Mouse (Mus musculus) heart, postnatal 25 days (tissue): ENCODE data around the gene Prdm12. TPM values are rescaled to one million over a fixed set of nuclear protein-coding genes. Genes with fewer than 3 reads are reported as not detected.
"Not testable (repeated sequence)": the region's sequence is repeated elsewhere in the genome, so short reads cannot be mapped to it uniquely, and the experiment has no call there.

Experiments used
- DNase-seq: peaks from one replicate; pipeline ENCODE4 v3.0.0; 2022; ENCODE audit warnings: low spot score
- intact Hi-C: fragments of 180-260 bp; cut with DNase I; formaldehyde crosslinking; loops from one replicate; pipeline ENCODE4 v1.15.1; 2025
- total RNA-seq, 2 experiments: library from RNA; stranded (reverse); gene quantifications; 2 replicates each; pipeline ENCODE4 v1.2.3; 2021

Prdm12 gene
- total RNA-seq, 2 experiments from 2014 or later = not detected

DNA sequence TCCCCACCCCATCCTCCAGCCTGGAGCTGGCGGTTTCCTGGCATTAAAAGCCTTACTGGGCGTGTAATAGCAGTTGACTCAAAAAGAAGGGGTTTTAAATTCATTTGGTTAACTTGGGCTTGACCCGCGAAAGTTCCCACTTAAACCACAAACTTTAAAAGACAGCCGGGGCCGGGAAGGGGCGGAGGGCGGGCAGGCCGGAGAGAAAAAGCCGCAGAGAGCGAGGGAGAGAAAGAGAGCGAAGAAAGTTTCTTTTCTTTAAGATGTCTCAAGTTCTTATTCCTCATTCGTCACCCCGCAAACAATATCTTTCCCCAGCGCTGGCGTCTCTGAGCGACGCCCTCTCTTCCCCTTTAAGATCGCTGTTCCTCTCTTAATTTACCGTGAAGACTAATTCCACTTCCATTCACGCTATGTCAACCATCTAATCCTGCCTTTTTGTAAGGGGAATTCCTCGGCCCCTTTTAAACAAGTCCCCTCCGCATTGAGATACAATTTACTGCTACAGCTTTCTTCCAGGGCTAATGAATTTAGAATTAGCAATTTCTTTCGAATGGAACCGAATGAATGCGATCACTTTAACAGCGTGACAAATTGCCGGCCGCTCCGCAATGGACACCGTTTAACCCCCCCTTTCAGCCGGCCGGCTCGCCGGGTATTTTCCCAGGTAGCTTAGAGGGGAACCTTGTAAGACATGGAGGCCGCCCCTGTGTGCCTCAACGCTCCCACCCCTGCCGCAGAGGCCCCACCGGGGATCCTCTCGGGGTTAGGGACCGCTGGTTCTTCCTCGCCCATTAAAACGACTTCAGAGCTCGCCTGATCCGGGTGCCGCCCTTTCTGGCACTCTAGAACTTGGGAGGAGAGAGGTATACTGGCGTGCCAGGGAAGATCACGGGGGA is 1.0 kb downstream of the Prdm12 start:
- intact Hi-C loops = no loop called here
- DNase-seq = no peak

DNA sequence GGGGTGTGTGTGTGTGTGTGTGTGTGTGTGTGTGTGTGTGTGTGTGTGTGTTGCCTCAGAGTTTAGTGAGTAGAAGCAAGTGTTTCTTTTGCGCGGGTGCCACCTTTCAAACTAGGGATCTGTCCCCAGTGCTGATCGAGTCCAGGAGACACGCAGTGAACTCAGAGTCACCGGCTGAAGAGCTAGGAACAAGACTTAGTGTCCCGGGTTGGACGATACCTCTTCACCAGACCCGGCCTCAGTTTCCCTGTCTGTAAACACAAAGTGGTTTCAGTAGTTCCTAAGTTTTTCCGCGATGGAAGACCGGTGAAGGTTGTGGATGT is 1.6 kb downstream of the Prdm12 start:
- intact Hi-C loops = no loop called here

DNA sequence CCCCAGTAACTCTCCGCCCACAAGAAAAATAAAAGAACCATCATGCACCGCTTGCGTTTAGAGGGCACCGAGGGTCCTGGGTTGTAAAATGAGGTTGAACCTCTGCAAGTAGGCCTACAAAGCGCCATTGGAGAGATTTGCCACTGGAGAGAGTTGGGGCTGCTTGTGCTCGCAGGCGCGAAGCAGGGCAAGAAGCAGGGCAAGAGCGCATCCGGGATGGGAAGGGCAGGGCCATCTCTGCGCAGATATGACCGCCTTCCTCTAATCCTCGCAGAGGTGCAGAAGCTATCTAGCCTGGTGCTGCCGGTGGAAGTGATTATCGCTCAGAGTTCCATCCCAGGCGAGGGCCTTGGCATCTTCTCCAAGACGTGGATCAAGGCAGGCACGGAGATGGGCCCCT is 2.1 kb downstream of the Prdm12 start:
- no peak for DNase-seq
- intact Hi-C loops = no loop called here

More for the DNA sequence above, 1.6 kb downstream of the Prdm12 start:
- DNase-seq = no peak

DNA sequence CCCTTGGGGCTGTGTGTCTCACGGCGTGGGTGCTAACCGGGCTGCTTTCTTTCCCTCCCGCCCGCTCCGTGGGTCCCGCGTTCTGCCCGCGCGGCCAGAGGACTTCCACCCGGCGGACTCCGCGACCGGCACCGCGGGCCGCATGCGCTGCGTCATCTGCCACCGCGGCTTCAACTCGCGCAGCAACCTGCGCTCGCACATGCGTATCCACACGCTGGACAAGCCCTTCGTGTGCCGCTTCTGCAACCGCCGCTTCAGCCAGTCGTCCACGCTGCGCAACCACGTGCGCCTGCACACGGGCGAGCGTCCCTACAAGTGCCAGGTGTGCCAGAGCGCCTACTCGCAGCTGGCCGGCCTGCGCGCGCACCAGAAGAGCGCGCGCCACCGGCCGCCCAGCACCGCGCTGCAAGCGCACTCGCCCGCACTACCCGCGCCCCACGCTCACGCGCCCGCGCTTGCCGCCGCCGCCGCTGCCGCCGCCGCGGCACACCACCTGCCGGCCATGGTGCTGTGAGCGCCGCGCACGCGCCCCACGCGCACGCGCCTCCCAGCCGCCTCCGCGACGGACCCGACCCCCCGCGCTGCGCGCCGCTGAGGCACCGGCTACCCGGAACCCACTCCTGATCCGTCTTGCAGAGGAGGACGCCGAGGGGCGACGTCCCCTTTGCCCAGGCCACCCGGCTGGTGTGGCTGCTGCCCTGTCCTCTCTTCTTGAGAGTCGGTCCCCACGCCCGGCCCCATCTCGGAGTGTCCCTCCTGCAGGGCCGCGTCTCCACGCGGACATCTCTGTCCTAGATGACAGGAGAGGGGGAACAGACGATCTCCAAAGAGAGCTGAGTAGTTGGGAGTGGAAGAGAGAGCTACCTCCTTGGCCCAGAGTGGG is 14.4 kb downstream of the Prdm12 start:
- no peak for DNase-seq

DNA sequence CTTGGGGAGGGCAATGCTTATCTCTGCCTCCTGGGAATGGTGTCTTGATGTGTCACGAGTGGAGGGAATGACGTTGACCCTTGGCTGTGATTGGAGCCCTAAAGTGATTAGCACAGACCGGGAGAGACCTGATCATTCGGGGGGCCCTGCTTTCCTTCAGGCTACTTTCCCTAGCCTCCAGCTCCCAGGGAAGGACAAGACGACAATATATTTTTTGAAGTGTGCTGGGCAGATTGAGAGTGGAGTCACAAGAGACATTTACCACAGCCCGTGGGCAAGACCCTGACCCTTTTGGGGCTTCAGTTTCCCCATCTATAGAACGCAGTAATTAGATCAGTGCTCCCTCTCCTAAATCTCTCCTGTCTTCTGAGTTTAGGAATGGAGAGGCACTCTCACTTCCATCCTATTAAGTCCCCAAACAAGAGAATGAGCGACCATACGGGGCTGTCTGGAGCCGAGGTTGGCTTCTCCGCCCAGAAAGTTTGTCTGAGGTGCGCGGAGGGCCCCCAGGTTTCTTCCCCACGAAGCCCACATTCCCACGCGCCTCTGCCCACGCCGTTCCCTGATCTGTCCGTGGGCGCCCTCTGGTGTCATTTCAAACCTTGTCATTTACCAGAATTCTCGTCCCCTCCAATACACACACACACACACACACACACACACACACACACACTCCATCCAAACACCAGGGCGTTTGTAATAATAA is 15.2 kb downstream of the Prdm12 start:
- no peak for DNase-seq
- intact Hi-C loops = loop anchor here (1.0 kb wide), 1 partner anchor 172 kb away; no protein-coding TSS in a partner anchor

More for the DNA sequence above, 14.4 kb downstream of the Prdm12 start:
- intact Hi-C loops = no loop called here

DNA sequence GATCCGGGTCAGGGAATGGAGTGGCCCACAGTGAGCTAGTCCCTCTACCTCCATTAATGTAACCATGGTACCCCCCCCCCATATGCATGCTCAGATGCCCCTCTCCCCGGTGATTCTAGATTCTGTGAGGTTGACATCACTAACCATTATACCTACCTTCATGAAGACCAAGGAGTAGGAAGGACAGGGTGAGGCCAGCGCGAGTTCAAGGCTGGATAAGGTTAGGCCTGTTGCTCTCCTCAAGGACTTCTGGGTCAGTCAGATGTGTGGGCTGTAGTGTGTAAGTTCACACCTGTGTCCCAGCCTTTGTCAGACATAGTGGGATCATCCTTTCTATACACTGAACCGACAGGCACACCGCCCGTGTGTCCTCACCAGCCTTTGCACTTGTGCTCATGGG is 16.5 kb downstream of the Prdm12 start:
- no peak for DNase-seq
- intact Hi-C loops = no loop called here

DNA sequence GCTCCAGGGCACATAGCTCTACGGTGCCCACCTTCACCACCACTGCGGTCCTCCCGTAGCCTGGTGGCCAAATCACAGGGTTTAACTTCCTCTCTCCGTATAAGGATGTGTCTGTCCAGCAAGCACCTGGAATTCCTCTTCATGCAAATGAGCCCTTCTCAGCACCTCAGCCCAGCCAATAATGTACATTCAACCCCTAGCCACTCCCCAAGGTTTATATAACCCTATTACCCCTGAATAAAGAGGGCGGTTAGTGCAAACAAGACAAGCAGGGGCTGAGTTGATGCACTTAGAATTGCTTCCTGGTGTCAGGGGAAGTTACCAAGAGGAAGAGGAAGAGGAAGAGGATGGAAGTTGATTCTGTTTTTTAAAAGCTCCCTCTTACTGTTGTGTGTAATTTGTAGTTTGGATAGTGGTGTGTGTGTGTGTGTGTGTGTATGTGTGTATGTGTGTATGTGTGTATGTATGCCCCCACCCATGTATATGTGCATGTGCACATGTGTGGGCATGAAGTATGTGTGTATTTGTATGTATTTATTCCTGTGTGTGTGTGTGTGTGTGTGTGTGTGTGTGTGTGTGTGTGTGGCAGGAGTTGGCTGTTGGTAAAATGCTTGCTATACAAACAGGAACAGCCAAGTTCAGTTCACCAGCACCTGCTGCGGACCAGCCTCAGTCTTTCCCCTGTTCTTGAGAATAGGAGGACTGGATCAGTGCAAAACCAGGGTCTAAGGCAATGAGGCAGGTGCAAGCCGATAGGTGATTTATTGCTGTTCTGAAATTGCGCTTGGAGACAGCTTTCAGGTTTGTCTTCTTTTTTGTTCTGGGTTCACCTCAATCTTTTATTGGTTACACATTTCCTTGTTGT is 23.3 kb downstream of the Prdm12 start:
- no peak for DNase-seq
- intact Hi-C loops = no loop called here

DNA sequence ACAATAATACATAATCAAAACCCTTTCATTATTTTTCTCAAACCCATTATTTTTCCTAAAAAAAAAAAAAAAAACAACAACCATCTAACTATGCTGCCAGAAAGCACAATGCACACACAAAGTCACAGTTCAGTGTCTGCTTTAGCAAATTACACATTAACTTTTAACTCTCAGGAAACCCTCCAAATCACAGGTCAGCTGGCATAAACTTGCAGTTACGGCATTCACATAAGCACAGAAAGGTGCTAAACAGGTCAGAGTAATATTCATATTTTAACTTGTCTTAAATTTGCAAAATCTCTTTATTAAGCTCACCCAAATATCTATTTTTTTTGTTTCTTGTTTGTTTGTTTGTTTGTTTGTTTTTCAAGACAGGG is 24.0 kb downstream of the Prdm12 start:
- DNase-seq = no peak
- intact Hi-C loops = no loop called here

DNA sequence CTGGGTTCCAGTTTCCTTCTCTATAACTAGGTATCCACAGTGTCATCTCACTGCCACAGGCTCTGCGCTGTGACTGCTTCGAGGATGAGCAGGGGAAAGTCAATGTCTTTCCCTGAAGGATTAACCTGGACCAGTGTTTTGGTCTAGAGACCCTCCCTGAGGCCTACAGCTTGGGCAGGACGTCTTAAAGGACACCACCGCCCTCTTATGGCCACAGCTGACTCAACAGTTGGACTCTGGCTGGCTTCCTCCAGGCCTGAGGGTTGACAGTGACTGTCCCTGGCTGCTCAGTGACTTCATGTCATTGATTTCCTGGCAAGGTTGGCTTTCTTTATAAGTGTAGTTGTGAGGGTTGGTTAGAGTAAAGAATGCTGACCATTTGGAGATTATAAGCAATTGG is 27.5 kb downstream of the Prdm12 start:
- intact Hi-C loops = no loop called here
- no peak for DNase-seq

DNA sequence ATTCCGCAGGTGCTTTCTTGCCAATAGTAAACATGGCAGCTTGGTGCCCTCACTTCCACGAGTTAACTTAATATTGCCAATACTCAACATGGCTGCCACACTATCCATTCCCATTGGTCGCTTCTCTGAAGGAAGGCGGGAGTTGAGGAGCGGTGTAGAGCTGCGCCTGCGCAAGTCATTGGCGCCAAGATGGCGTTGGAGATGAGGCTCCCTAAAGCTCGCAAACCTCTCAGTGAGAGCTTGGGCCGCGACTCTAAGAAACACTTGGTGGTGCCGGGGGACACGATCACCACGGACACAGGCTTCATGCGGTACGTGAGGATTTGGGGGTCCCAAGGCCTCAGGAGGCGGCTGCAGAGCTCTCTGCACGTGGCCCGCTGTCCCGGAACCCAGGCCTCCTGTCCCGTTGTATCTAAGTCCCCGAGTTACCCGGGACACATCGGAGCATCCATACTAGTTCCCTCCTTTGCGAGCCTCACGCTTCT is 30.8 kb downstream of the Prdm12 start, which contains the start of gene Exosc2:
TSS of gene Exosc2 (plus strand) at position 165 of the 485 bp plus-strand sequence.
- peak; percentile 87 for DNase-seq
- intact Hi-C loops = no loop called here

DNA sequence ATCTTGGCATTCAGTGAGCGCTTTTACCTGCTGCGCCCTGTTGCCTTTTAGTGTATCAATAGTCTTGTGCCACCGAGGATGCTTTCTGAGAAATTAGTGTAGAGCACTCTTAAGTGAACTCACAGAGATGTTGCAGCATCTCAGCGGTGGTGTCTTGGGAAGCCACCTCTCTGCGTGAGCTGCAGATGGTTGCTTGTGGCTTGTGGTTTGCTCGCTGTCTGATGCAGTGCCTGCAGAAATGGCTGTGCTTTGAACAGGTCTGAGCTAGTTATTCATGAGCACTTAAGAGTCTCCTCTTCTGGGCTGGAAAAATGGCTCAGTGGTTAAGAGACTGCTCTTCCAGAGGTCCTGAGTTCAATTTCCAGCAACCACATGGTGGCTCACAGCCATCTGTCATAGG is 38.8 kb downstream of the Prdm12 start:
- intact Hi-C loops = no loop called here
- no peak for DNase-seq

DNA sequence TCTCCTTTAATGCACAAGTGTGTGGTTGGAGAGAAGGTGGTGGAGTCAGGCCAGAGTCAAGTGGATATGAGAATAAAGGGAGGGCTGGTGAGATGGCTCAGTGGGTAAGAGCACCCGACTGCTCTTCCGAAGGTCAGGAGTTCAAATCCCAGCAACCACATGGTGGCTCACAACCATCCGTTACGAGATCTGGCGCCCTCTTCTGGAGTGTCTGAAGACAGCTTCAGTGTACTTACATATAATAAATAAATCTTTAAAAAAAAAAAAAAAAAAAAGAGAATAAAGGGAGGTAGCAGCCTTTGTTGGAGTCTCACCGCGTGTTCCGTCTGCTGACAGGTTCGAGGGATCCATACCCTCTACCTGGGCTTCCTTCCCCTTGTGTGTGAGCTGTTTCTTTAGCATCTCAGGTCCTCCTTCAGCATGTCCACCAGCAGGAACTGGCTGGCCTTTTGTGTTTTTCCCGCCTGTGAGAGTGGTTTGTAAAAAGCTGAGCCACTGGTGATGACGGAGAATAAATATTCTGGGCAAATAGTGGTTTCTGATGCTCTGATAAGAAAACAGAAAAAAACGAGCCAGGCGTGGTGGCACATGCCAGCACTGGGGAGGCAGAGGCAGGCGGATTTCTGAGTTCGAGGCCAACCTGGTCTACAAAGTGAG is 41.3 kb downstream of the Prdm12 start:
- DNase-seq = not testable (repeated sequence)
- intact Hi-C loops = loop anchor here (10.0 kb wide), 1 partner anchor 464 kb away; no protein-coding TSS in a partner anchor

DNA sequence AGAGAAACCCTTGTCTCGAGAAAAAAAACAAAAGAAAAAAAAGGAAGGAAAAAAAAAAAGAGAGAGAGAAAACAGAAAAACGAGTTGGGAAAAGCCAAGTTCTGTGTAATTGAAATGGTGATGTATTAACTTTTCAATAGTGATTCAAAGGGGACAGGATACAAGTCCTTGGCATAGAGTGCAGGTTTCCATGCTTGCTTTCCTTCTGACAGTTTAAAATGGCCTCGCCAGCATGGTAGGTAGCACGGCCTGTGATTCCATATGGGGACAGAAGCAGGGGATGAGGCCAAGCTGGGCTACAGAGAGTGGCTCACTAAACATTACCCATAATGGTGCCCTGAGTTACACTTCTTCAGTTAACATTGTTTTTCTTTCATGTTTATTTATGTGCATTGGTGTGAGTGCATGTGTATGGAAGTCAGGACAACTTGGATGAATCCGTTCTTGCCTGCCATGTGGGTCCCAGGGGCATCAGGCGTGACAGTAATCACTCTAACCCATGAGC is 41.9 kb downstream of the Prdm12 start:
- DNase-seq = no peak
- intact Hi-C loops = loop anchor here (10.0 kb wide), 1 partner anchor 463 kb away; no protein-coding TSS in a partner anchor

DNA sequence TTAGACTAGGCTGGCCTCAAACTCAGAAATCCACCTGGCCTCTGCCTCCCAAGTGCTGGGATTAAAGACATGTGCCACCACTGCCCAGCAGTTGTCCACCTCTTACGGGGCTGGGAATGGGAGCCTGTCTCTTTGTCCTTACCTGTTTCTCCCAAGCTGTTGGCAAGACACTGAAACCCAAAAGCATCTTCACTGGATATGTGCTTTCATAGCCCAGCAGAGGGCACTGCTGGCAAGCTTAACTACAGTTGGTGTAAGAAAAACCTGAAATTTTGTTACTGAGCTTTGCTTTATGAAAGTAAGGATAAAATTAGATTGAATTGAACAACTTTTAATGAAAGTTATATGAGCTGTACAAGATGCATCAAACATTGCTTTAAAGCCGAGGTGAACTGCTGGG is 43.8 kb downstream of the Prdm12 start:
- intact Hi-C loops = loop anchor here (1.0 to 10.0 kb wide), 3 partner anchors 102 to 461 kb away; no protein-coding TSS in a partner anchor
- no peak for DNase-seq

DNA sequence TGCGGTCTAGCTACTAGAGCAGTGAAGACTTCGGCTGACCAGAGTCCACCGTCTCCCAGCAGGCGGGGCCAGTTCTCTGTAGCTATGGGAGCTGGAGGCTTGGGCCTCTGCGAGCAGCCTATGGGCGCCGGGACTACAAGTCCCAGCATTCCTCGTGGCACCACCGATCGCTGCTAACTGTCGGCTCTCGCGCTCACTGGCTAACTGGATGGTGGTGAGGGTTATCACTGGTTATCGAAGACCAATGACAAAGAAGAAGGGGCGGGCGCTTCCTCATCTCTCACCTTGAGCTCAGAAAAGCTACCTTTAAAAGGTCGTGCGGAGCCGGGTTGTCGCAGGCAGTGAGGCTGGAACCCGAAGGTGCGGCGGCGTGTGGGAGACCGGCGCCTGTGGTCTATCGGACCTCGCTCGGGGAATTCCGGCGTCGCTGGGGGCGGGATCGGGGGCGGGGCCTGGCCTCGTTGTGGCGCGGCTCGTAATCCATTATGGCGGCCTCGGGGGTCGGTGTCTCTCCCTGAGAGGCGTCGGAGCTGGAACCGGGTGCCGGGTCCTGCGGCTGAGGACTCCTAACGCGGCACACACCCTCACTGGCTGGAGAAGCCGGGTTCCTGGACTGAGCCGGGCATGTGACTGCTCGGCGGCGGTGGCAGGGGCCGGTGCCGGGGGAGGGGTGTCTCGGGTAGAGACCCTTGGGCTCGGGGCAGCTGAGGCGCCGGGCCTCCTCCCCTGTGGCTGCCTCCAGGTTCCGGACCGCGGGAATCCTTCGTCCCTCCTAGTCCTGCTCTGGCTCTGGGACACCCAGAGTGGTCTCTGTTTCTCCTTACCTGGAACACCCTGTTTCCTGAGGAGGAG is 48.5 kb downstream of the Prdm12 start, which contains the start of gene Abl1:
TSS of gene Abl1 (plus strand) at position 303 of the 852 bp plus-strand sequence.
- intact Hi-C loops = loop anchor here (5.0 to 10.0 kb wide), 2 partner anchors 159 to 457 kb away; partner anchors contain the start of gene Fibcd1

DNA sequence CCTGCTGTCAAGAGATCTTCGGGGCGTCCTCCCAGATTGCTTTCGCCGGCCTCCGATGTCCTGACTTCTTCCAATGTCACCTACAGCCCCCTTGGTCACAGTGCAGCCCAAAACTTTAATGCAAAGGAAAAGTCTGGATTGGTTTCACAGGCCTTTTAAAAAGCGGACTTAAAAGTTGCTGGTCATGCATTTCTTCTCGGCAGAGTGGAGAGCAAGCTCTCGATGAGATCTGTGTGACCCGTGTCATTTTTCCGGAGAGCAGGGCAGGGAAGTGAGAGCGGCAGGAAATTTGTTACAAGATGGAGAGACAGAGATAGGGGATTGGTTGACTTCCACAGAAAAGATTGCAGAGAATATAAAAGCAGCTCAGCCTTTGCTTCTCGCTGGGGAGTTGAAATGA is 49.2 kb downstream of the Prdm12 start:
- intact Hi-C loops = loop anchor here (5.0 to 10.0 kb wide), 2 partner anchors 158 to 456 kb away; partner anchors contain the start of gene Fibcd1

More for the DNA sequence above, 48.5 kb downstream of the Prdm12 start, which contains the start of gene Abl1:
- peak; percentile 95 for DNase-seq

DNA sequence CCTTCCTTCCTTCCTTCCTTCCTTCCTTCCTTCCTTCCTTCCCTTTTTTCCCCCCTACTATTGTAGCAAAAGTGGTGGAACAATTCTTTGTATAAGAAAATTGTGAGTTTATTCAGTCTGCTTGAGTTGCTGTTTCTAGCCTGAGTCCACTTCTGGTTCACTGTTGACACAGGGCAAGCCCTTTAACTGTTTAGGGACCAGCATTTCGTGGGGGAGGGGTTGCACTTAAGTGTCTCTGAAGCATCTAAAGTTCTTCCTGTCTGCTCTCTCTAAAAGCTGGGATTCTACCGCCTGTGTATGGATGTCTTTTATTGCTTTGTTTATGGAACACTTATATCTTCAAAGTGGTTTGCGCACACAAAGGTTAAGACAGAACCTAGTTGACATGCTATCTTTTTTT is 50.2 kb downstream of the Prdm12 start:
- intact Hi-C loops = no loop called here
- no peak for DNase-seq

More for the DNA sequence above, 49.2 kb downstream of the Prdm12 start:
- DNase-seq = no peak
